Mouse (Mus musculus): Measurements from ENCODE around the gene Hic1.

DNA sequence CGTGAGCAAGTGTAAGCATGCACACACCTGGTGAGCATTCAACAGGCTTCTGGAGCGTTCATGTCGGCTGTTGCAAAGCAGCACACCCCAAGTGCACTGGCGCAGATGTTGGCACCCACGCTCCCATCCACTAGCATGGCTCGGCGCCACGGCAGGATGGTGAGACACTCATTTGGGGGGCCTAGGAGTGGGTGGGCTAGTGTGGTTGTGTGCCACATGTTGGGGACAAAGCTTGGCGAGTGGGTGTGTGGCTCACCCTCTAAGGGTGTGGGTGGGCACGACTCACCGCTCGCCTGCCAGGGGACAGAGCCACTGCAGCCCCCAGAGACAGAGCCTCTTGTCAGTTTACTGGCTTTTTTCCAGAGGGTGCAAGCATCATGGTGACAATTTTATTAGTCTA lies 31.6 kb upstream of the Hic1 start:
- TF ChIP-seq POLR2A (IDR thresholded peaks at IDR 0.05; ENCODE audit: insufficient read depth, low read length) (no peak), CTCF (IDR thresholded peaks at IDR 0.05; ENCODE audit: low read depth, low read length) (no peak), EP300 (IDR thresholded peaks at IDR 0.05; ENCODE audit: insufficient read depth, low read depth, low read length) (no peak)
